Mouse (Mus musculus): Measurements from ENCODE around the gene Clstn1. TPM values are rescaled to one million over a fixed set of nuclear protein-coding genes. Genes with fewer than 3 reads are reported as not detected.
A peak's percentile ranks its signal among the peaks of the same experiment; 100 is the strongest.
"Not testable (repeated sequence)": the region's sequence is repeated elsewhere in the genome, so short reads cannot be mapped to it uniquely, and the experiment has no call there.

Gene Clstn1
- total and polyA plus RNA-seq, 3 experiments = 6.1 to 26.6 TPM; not detected in 1

GRCm38 (mm10) chr4:149611376-149612044, 25.2 kb downstream of the Clstn1 start:
- Histone ChIP-seq H3K4me1 (ENCODE audit: control insufficient read depth in 1 of 2, insufficient read depth in 2 of 2, low read length in 2 of 2) (peaks cover 0 to 11% of the 10 kb centered on the region in 2 experiments; a peak in 2 of 4 replicates), H3K27ac (ENCODE audit: control insufficient read depth, low read depth, low read length) (no peak overlapping the region), H3K36me3 (ENCODE audit: control insufficient read depth in 1 of 2, insufficient read depth in 2 of 2, low read length in 2 of 2) (no peaks in the 10 kb centered on the region), H3K9ac (ENCODE audit: control insufficient read depth, low read depth, low read length, poor library complexity, severe bottlenecking) (no peak overlapping the region), H3K79me2 (ENCODE audit: control insufficient read depth, insufficient read depth, low read length, poor library complexity) (no peaks in the 10 kb centered on the region), H3K9me3 (replicated peaks; ENCODE audit: insufficient read depth, low read length) (no peaks in the 10 kb centered on the region), H3K4me3 (ENCODE audit: control insufficient read depth in 1 of 2, insufficient read depth in 1 of 2, low read depth in 2 of 2, low read length in 2 of 2) (no peak overlapping the region), H3K27me3 (ENCODE audit: control insufficient read depth in 1 of 2, insufficient read depth in 2 of 2, low read length in 2 of 2) (0 out of 4 replicates have a peak, but pooled peaks cover 0 to 1% of the 10 kb centered on the region in 2 experiments)
- DNase-seq (ENCODE audit: low read depth, low spot score) = peak; percentile 58
- TF ChIP-seq HCFC1 (IDR thresholded peaks at IDR 0.05; ENCODE audit: low read depth, low read length) (no peak), ELF1 (IDR thresholded peaks at IDR 0.05; ENCODE audit: low read depth, low read length) (no peak), GATA1 (IDR thresholded peaks at IDR 0.05; ENCODE audit: low read depth, low read length) (no peak), E2F4 (IDR thresholded peaks at IDR 0.05; ENCODE audit: borderline replicate concordance, low read depth, low read length) (no peak), USF2 (IDR thresholded peaks at IDR 0.05; ENCODE audit: borderline replicate concordance in 1 of 2, insufficient read depth in 1 of 2, low read depth in 1 of 2, low read length in 2 of 2) (no peak), TAL1 (IDR thresholded peaks at IDR 0.05; ENCODE audit: low read length) (no peak), ZC3H11A (IDR thresholded peaks at IDR 0.05; ENCODE audit: low read depth, low read length) (peak; percentile 75), POLR2A (IDR thresholded peaks at IDR 0.05; ENCODE audit: control insufficient read depth in 1 of 2, insufficient read depth in 1 of 2, low read depth in 1 of 2, low read length in 2 of 2, poor library complexity in 1 of 2) (no peak), RAD21 (IDR thresholded peaks at IDR 0.05; ENCODE audit: low read depth, low read length) (peak; percentile 86), ETS1 (IDR thresholded peaks at IDR 0.05; ENCODE audit: low read depth, low read length) (no peak), UBTF (IDR thresholded peaks at IDR 0.05; ENCODE audit: borderline replicate concordance, insufficient read depth, low read depth, low read length) (no peak), MAX (IDR thresholded peaks at IDR 0.05; ENCODE audit: low read length) (no peak), MXI1 (IDR thresholded peaks at IDR 0.05; ENCODE audit: low read depth, low read length) (no peak), JUND (IDR thresholded peaks at IDR 0.05; ENCODE audit: low read depth, low read length) (no peak), SIN3A (IDR thresholded peaks at IDR 0.05; ENCODE audit: low read length) (no peak), KAT2A (conservative IDR thresholded peaks at IDR 0.05; ENCODE audit: low read depth, low read length) (no peak), SMC3 (IDR thresholded peaks at IDR 0.05; ENCODE audit: low read depth, low read length) (peak; percentile 90), POLR2AphosphoS5 (IDR thresholded peaks at IDR 0.05; ENCODE audit: borderline replicate concordance, low read depth, low read length) (no peak), NELFE (IDR thresholded peaks at IDR 0.05; ENCODE audit: low read depth, low read length) (no peak), ZMIZ1 (IDR thresholded peaks at IDR 0.05; ENCODE audit: low read depth, low read length) (no peak), CTCF (IDR thresholded peaks at IDR 0.05 in 2 of 3, conservative IDR thresholded peaks at IDR 0.05 in 1 of 3; ENCODE audit: control insufficient read depth in 1 of 3, insufficient read depth in 1 of 3, low read depth in 2 of 3, low read length in 3 of 3, poor library complexity in 1 of 3, severe bottlenecking in 1 of 3) (peak; percentile 80 to 92 (median 84)), MEF2A (IDR thresholded peaks at IDR 0.05; ENCODE audit: extremely low read depth, insufficient replicate concordance, low read depth, low read length, poor library complexity, severe bottlenecking) (no peak)

DNA sequence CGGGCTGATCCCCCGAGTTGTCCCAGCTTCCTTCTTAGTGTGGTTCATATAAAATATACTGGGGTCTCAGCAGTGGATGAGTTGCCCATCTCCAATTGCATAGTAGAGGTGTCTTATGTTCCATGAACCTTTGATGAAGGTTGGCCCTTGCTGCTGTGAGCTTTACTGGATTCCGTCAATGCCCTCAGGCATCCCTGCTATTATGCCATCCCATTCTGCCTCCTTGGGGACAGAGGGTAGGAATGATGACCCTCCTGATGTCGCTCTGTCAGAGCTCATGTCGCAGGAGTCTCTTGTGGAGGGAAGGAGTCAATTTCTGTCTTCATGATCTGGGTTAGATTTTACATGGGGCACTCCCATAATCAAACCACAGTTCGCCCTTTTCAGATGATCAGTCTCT, 27.2 kb downstream of the Clstn1 start:
- H3K9ac ChIP-seq (ENCODE audit: control insufficient read depth, low read depth, low read length, poor library complexity, severe bottlenecking); H3K27ac ChIP-seq (ENCODE audit: control insufficient read depth, low read depth, low read length); H3K79me2 ChIP-seq (ENCODE audit: control insufficient read depth, insufficient read depth, low read length, poor library complexity); H3K4me1 ChIP-seq (ENCODE audit: control insufficient read depth in 1 of 2, insufficient read depth in 2 of 2, low read length in 2 of 2); DNase-seq (ENCODE audit: low read depth, low spot score); H3K36me3 ChIP-seq (ENCODE audit: control insufficient read depth in 1 of 2, insufficient read depth in 2 of 2, low read length in 2 of 2); H3K4me3 ChIP-seq (ENCODE audit: control insufficient read depth in 1 of 2, insufficient read depth in 1 of 2, low read depth in 2 of 2, low read length in 2 of 2); H3K27me3 ChIP-seq (ENCODE audit: control insufficient read depth in 1 of 2, insufficient read depth in 2 of 2, low read length in 2 of 2); H3K9me3 ChIP-seq (replicated peaks; ENCODE audit: insufficient read depth, low read length): not testable (repeated sequence)
